Mouse (Mus musculus) mesoderm, embryonic 11.5 days (tissue): Measurements from ENCODE around the gene Gng7.

Source experiments
- DNase-seq: peaks from one replicate; pipeline ENCODE4 v3.0.0-alpha.2; 2012; ENCODE audit warnings: low read depth, low spot score

Gng7 gene

GRCm38 (mm10) chr10:80946684-80947437, 67.9 kb downstream of the Gng7 start:
- no peak for DNase-seq

- DNase-seq: no peak
Observed at GRCm38 (mm10) chr10:80944231-80944630, 70.5 kb downstream of the Gng7 start.

GRCm38 (mm10) chr10:80943701-80944100, 71.0 kb downstream of the Gng7 start:
- no peak for DNase-seq

- DNase-seq: no peak
Observed at GRCm38 (mm10) chr10:80942919-80943318, 71.8 kb downstream of the Gng7 start.

DNA sequence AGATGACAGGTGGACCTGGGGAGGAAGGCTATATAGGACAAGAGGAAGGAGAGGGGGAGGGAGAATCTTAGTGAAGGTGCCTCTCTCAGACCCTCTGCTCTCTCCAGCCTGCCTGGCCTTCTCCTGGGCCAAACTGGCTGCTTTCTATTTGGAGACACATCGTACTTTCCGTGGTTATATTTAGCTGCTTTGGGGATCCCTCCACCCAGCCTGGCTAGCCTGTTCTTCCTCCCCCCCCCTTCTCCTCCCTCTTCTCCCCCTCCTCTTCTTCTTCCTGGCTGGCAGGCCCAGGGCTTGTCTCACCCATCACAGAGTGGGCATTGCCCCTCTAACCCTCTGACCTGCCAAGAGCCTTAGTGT, 73.8 kb downstream of the Gng7 start:
- no peak for DNase-seq

DNA sequence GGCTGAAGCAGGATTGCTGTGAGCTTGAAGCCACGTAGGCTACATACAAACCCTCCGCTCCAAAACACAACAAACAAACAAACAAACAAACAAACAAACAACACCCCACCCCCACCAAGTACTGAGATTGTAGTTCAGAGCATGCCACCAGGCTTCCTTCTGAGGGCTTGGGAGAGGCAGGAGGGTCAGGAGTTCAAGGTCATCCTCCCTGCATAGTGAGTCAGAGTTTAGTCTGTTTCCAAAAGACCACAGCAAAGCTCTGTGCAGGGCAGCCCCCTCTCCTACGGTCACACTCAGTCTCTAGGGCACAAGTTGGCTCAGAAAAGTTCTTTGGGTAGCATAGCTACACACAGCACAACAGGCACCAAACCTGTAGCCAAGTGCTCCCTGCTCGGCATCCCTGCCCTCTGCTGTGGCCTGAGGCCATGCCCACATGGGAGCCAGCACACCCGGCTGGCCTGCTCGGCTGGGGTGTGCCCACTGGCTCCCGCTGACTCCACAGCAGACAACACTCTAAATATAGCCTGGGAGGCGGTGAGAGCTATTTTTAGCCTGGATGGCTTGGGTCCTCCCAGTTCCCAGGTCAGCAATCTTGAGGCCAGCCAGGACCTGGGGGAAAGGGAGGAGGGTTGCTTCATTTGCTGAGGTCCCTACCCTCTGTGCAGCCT, 74.3 kb downstream of the Gng7 start:
- DNase-seq: no peak

- DNase-seq: peak; percentile 89
Observed at GRCm38 (mm10) chr10:80939671-80940070, 75.1 kb downstream of the Gng7 start.

- no peak for DNase-seq
Observed at GRCm38 (mm10) chr10:80938831-80939550, 75.8 kb downstream of the Gng7 start.

DNA sequence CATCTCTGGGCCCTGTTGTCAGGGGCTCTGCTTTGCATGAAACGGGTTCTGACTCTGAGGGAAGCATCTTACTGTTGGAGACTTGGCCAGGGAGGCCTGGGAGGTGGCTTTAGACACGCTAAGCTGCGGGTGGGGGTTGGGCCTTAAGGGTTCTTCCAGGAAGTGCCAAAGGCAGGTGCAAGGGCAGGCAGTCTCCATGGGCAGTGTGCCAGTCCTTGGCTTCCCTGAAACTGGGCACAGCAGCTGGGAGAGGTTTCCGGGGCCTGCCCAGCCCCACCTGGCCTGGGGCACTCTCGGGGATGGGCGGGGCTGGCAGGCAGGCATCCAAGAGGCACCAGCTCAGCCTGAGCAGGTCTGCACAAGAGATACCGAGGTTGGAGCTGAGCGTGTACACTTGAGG, 77.1 kb downstream of the Gng7 start:
- no peak for DNase-seq

- DNase-seq: no peak
Observed at GRCm38 (mm10) chr10:80936810-80937164, 78.0 kb downstream of the Gng7 start.

GRCm38 (mm10) chr10:80936135-80936809, 78.5 kb downstream of the Gng7 start:
- DNase-seq: no peak

DNA sequence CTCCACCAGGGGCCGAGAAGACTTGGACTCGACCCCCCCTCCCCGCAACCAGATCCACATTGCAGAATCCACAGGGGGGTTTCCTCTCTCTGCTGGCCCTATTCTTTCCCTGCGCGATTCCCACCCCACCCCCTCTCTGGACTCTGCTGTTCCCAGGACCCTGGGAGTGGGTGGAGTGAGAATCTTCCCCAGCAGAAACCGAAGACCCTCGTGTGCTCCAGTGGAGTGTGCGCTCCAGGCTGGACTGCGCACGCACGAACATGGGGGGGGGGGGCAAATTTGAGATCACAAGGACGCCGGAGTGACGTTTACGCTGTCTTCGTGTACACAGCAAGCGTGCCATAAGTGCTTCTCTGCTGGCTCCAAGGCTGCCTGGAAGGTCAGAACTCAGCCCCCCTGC, 79.0 kb downstream of the Gng7 start:
- no peak for DNase-seq

GRCm38 (mm10) chr10:80935241-80935640, 79.5 kb downstream of the Gng7 start:
- DNase-seq: no peak

GRCm38 (mm10) chr10:80934136-80934985, 80.4 kb downstream of the Gng7 start:
- DNase-seq: no peak

GRCm38 (mm10) chr10:80933421-80933979, 81.2 kb downstream of the Gng7 start:
- DNase-seq: no peak

DNA sequence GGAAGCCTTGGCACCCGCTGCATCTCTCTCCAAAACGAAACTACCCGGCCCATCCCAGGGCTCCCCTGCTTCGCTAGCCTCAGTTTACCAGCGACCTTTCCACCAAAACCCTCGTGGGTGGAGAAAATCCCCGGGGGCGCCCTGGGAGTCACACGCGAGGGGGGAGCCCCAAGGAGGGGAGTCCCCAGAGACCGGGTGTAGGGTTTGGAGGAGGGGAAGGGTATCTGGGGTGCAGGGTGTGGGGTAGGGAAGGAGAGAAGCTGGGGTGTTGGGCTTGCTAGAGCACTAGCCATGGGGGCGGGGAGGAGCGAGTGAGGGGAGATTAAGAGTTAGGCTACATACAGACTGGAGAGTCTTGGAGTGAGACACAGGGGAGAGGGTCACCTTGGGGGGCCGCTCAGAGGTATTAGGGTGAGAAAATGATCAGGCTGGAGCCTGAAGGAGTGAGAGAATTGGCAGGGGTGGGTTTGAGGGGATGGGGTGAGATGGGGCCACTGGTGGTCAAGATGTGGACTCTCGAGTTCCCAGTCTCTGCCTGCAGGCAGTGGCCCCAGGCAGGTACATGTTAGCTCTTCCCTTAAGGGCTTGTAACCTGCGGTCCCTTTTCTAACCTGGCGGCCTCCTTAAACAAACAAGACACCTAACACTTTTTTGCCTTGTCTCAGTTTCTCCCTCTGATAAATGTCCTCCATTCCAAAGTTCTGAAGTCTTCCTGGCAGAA, 81.9 kb downstream of the Gng7 start:
- DNase-seq: no peak

DNA sequence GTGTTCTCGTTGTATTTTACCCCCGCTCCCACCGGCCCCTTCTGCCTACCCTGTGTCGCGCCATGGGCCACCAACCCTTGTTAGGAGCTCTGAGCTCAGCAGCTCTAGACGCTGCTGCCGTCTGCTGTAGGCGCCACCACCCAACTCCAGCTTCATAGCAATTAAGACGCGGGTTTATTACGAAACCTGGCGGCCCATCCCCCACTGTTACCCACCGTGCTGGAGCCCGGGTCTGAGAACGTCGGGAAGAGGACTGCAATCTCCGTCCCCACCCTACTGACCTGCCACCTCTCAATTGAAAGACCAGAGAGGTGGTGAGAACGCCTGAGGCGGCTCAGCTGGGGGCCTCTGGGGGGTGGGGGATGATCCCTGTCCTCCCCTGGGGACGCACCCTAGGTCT, 82.5 kb downstream of the Gng7 start:
- no peak for DNase-seq

- DNase-seq: no peak
Observed at GRCm38 (mm10) chr10:80931695-80932094, 83.0 kb downstream of the Gng7 start.

- no peak for DNase-seq
Observed at GRCm38 (mm10) chr10:80931153-80931671, 83.5 kb downstream of the Gng7 start.
